Mouse (Mus musculus) thymus, postnatal 0 days (tissue): ENCODE measurements around the gene Cenpa. TPM values are rescaled to one million over a fixed set of nuclear protein-coding genes. Genes with fewer than 3 reads are reported as not detected.

Source experiments
- microRNA-seq: library from miRNA; unstranded; fragments of <30 nt; microRNA quantifications from one replicate; pipeline ENCODE4, GENCODE M21; 2016; ENCODE audit warnings: borderline number of aligned reads
- polyA plus RNA-seq: library from polyadenylated mRNA; unstranded; fragments of >200 nt; fragmentation: Nextera tagmentation; extraction: Ambion mirVana; gene quantifications from 2 replicates; pipeline ENCODE4 v1.2.1, GENCODE M21; 2015

Gene Cenpa
- polyA plus RNA-seq, 1 experiment from 2014 or later, result 404 TPM

Small RNAs within 50 kb of the gene (microRNA-seq; reads per million reads assigned to microRNA genes)
- gene Mir5625, result not detected

Other genes with a start within 250 kb of the Cenpa start
- gene Otof, start 204.8 kb upstream of the Cenpa start, polyA plus RNA-seq, result 0.16 and 0.17 TPM in 2 replicates
- 0.66 and 1.4 TPM in 2 replicates for gene 1700001C02Rik, start 200.7 kb upstream of the Cenpa start, polyA plus RNA-seq
- gene Cib4, start 120.9 kb upstream of the Cenpa start, polyA plus RNA-seq, result not detected in 2 replicates
- 0.37 and 0.39 TPM in 2 replicates for gene Kcnk3, start 78.6 kb upstream of the Cenpa start, polyA plus RNA-seq
- 12.5 and 14.4 TPM in 2 replicates for gene Slc35f6, start 18.8 kb upstream of the Cenpa start, polyA plus RNA-seq
- 0.13 and 0.23 TPM in 2 replicates for gene Dpysl5, start 44.8 kb downstream of the Cenpa start, polyA plus RNA-seq
- 3.4 and 3.8 TPM in 2 replicates for gene Mapre3, start 147.9 kb downstream of the Cenpa start, polyA plus RNA-seq
- 41.7 TPM in 2 replicates for gene Tmem214, start 201.2 kb downstream of the Cenpa start, polyA plus RNA-seq
- gene Agbl5, start 221.9 kb downstream of the Cenpa start, polyA plus RNA-seq, result 13.3 and 15.9 TPM in 2 replicates
- 396 and 461 TPM in 2 replicates for gene Ost4, start 241.0 kb downstream of the Cenpa start, polyA plus RNA-seq
- gene Emilin1, start 246.6 kb downstream of the Cenpa start, polyA plus RNA-seq, result 47.0 and 47.5 TPM in 2 replicates